Mouse (Mus musculus) liver, embryonic 15.5 days (tissue): ENCODE data around the gene Il20rb. TPM values are rescaled to one million over a fixed set of nuclear protein-coding genes. Genes with fewer than 3 reads are reported as not detected.

Experiments
- ATAC-seq: fragments of 200-750 bp; cut with Nextera tagmentation; 2 replicates; pipeline ENCODE4 v1.8.0; 2017; ENCODE audit warnings: moderate number of reproducible peaks, mild to moderate bottlenecking, moderate library complexity; ENCODE audit not compliant: insufficient read depth
- H3K27ac ChIP-seq: fragments of 300-500 bp; sonication (generic); replicated peaks from 2 replicates; pipeline ENCODE4 v1.5.1; 2015; ENCODE audit warnings: mild to moderate bottlenecking, inconsistent platforms
- H3K27me3 ChIP-seq: fragments of 300-500 bp; sonication (generic); 2 replicates; pipeline ENCODE4 v1.6.1; 2015; ENCODE audit warnings: mild to moderate bottlenecking, inconsistent platforms
- H3K36me3 ChIP-seq: fragments of 300-500 bp; sonication (generic); replicated peaks from 2 replicates; pipeline ENCODE4 v1.6.1; 2015; ENCODE audit warnings: moderate library complexity, mild to moderate bottlenecking, inconsistent platforms
- H3K4me1 ChIP-seq: fragments of 300-500 bp; sonication (generic); replicated peaks from 2 replicates; pipeline ENCODE4 v1.6.1; 2015; ENCODE audit warnings: inconsistent platforms
- H3K4me2 ChIP-seq: fragments of 300-500 bp; sonication (generic); 2 replicates; pipeline ENCODE4 v1.6.1; 2015; ENCODE audit warnings: moderate library complexity, mild to moderate bottlenecking, inconsistent platforms
- H3K4me3 ChIP-seq: fragments of 300-500 bp; sonication (generic); replicated peaks from 2 replicates; pipeline ENCODE4 v1.5.1; 2015; ENCODE audit warnings: mild to moderate bottlenecking, inconsistent platforms
- H3K9ac ChIP-seq: fragments of 300-500 bp; sonication (generic); 2 replicates; pipeline ENCODE4 v1.6.1; 2015; ENCODE audit warnings: moderate library complexity, mild to moderate bottlenecking, inconsistent platforms
- H3K9me3 ChIP-seq: fragments of 300-500 bp; sonication (generic); replicated peaks from 2 replicates; pipeline ENCODE4 v1.6.1; 2016; ENCODE audit warnings: inconsistent platforms
- WGBS: fragments of 180-500 bp; shearing (Covaris S2); methylation state at CpG from one replicate; pipeline ENCODE4 v1.1.7; 2015; ENCODE audit warnings: mixed read lengths; ENCODE audit not compliant: insufficient replicate concordance; 5-methylcytosine and 5-hydroxymethylcytosine counted together
- polyA plus RNA-seq: library from polyadenylated mRNA; unstranded; fragments of >200 nt; fragmentation: Nextera tagmentation; extraction: Ambion mirVana; gene quantifications from 2 replicates; pipeline ENCODE4 v1.2.1, GENCODE M21; 2015

Il20rb gene
- polyA plus RNA-seq, 1 experiment from 2014 or later: 0.25 TPM

- H3K9me3 ChIP-seq: no peaks in the 10 kb centered on the region
- no peaks in the 10 kb centered on the region for H3K4me1 ChIP-seq
- no peaks in the 10 kb centered on the region for H3K36me3 ChIP-seq
- H3K27ac ChIP-seq: no peak overlapping the region
- 66% methylated on average over 2 of the region's 2 CpGs for WGBS
- H3K4me3 ChIP-seq: no peak overlapping the region
- no peak overlapping the region for H3K4me2 ChIP-seq
- no peaks in the 10 kb centered on the region for H3K27me3 ChIP-seq
- H3K9ac ChIP-seq: no peak overlapping the region
- no peak for ATAC-seq
These were observed 55.7 kb downstream of the Il20rb start for GRCm38 (mm10) chr9:100430911-100431310.

- Histone ChIP-seq H3K4me2 (peak overlapping the region; percentile 6; the same call in 1 of the 2 replicates), H3K36me3 (no peaks in the 10 kb centered on the region), H3K27me3 (no peaks in the 10 kb centered on the region), H3K9ac (no peak overlapping the region), H3K4me3 (no peak overlapping the region), H3K9me3 (no peaks in the 10 kb centered on the region), H3K4me1 (no peaks in the 10 kb centered on the region; the same call in 1 of the 2 replicates), H3K27ac (no peak overlapping the region)
- 51% methylated on average over 8 of the region's 8 CpGs for WGBS
- ATAC-seq: no peak
These were observed 66.9 kb downstream of the Il20rb start for GRCm38 (mm10) chr9:100419644-100420043.

- Histone ChIP-seq H3K4me2 (no peak overlapping the region), H3K9me3 (no peaks in the 10 kb centered on the region), H3K36me3 (no peaks in the 10 kb centered on the region), H3K4me1 (no peaks in the 10 kb centered on the region; the same call in 1 of the 2 replicates), H3K9ac (no peak overlapping the region), H3K4me3 (no peak overlapping the region), H3K27me3 (no peaks in the 10 kb centered on the region), H3K27ac (no peak overlapping the region)
- ATAC-seq: no peak
- 34% methylated on average over 8 of the region's 8 CpGs for WGBS
These were observed 67.5 kb downstream of the Il20rb start for GRCm38 (mm10) chr9:100419103-100419502.

- Histone ChIP-seq H3K4me1 (no peaks in the 10 kb centered on the region; the same call in 1 of the 2 replicates), H3K36me3 (no peaks in the 10 kb centered on the region), H3K9ac (no peak overlapping the region), H3K9me3 (no peaks in the 10 kb centered on the region), H3K27ac (no peak overlapping the region), H3K4me3 (no peak overlapping the region), H3K4me2 (no peak overlapping the region), H3K27me3 (no peaks in the 10 kb centered on the region)
- no peak for ATAC-seq
- 63% methylated on average over 1 of the region's 1 CpGs for WGBS
These were observed 69.8 kb downstream of the Il20rb start for GRCm38 (mm10) chr9:100416756-100417155.

GRCm38 (mm10) chr9:100416299-100416698, 70.3 kb downstream of the Il20rb start:
- Histone ChIP-seq H3K4me1 (no peaks in the 10 kb centered on the region; the same call in 1 of the 2 replicates), H3K9ac (no peak overlapping the region), H3K9me3 (no peaks in the 10 kb centered on the region), H3K36me3 (no peaks in the 10 kb centered on the region), H3K4me2 (no peak overlapping the region), H3K4me3 (no peak overlapping the region), H3K27me3 (no peaks in the 10 kb centered on the region), H3K27ac (no peak overlapping the region)
- WGBS: 69% methylated on average over 6 of the region's 6 CpGs
- ATAC-seq: no peak

- no peak for ATAC-seq
- Histone ChIP-seq H3K4me2 (no peak overlapping the region), H3K36me3 (no peaks in the 10 kb centered on the region), H3K4me3 (no peak overlapping the region), H3K9ac (no peak overlapping the region), H3K4me1 (no peaks in the 10 kb centered on the region; the same call in 1 of the 2 replicates), H3K27me3 (no peaks in the 10 kb centered on the region), H3K27ac (no peak overlapping the region), H3K9me3 (no peaks in the 10 kb centered on the region)
- 57% methylated on average over 7 of the region's 7 CpGs for WGBS
These were observed 71.1 kb downstream of the Il20rb start for GRCm38 (mm10) chr9:100415328-100415979.

Other genes with a start within 250 kb of the Il20rb start
- 20.6 and 23.3 TPM in 2 replicates for gene Nck1, start 59.3 kb upstream of the Il20rb start, polyA plus RNA-seq
- gene Slc35g2, start 84.3 kb upstream of the Il20rb start, polyA plus RNA-seq: 1.1 and 1.5 TPM in 2 replicates
- gene Stag1, start 111.0 kb upstream of the Il20rb start, polyA plus RNA-seq: 15.3 and 16.8 TPM in 2 replicates